Mouse (Mus musculus): ENCODE measurements at regions not wholly inside any gene's neighbourhood (a gene's known extent, or its start where the extent isn't known, plus 50 kb on each side); places are given as distances from the start of the nearest gene placed in this dataset.

- no peak for DNase-seq (ENCODE audit: low spot score in 2 of 2)
Observed at GRCm38 (mm10) chr10:111077632-111078031, 67.7 kb upstream of the Zdhhc17 start.

GRCm38 (mm10) chr10:111073851-111074430 lies 64.0 kb upstream of the Zdhhc17 start:
- DNase-seq (ENCODE audit: low spot score in 2 of 2), result no peak

- no peak for DNase-seq (ENCODE audit: low spot score in 2 of 2)
Observed at GRCm38 (mm10) chr10:111073262-111073661, 63.3 kb upstream of the Zdhhc17 start.

- DNase-seq (ENCODE audit: low spot score in 2 of 2), result no peak
Observed at GRCm38 (mm10) chr10:111072554-111072909, 62.6 kb upstream of the Zdhhc17 start.

- DNase-seq (ENCODE audit: low spot score in 2 of 2), result no peak
Observed at GRCm38 (mm10) chr10:111071805-111072553, 62.0 kb upstream of the Zdhhc17 start.

GRCm38 (mm10) chr10:111066146-111066545 lies 56.2 kb upstream of the Zdhhc17 start:
- DNase-seq (ENCODE audit: low spot score in 2 of 2), result no peak

GRCm38 (mm10) chr10:111060626-111061025 lies 50.7 kb upstream of the Zdhhc17 start:
- DNase-seq (ENCODE audit: low spot score in 2 of 2), result no peak

Data from spleen, postnatal 36 days (tissue).